Mouse (Mus musculus): Measurements from ENCODE around the gene Opa3. TPM values are rescaled to one million over a fixed set of nuclear protein-coding genes. Genes with fewer than 3 reads are reported as not detected.

Gene Opa3
- polyA plus RNA-seq, 1 experiment from 2014 or later, result 29.7 TPM

DNA sequence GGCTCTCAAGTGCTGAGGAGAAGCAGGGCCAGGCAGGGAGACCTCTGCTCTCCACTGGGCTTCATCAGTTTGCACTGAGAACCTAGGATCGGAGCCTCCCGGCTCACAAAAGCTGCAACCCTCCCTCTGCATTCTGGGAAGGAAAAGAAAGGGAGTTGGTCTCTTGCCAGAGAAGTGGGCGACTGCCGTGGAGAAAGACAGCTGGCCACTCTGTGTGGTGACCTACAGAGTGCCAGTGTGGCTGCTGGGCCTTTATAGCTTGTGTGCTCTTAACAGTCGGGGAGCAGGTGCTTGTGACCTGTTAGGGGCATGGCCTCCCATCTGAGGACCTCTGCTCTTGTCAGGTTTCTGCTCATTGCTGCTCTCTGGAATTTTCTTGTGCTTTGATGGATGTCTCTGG lies 15.7 kb downstream of the Opa3 start:
- 81% methylated on average over 5 of the region's 5 CpGs for WGBS
- H3K27ac ChIP-seq (replicated peaks; ENCODE audit: low read depth, low read length), result no peak overlapping the region

DNA sequence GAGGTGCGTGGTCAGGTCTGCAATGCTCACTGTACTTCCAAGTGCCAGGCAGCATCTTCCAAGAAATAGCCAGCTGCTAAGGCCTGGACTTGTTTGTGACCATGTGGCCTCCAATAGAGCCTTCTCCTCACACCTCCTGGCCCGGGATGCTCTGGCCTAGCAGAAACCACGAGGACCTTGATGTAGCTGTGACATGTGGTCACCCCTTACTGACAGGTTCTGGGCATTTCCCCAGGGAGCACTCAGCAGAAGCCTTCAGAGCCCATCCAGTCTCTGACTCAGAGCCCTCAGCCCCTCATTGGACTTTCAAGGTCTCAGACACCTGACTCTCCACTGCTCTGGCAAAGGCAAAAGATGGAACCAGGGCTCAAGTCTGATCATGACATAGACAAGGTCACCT lies 16.9 kb downstream of the Opa3 start:
- no peaks in the 10 kb centered on the region for H3K4me1 ChIP-seq (ENCODE audit: control insufficient read depth, insufficient read depth, low read length)
- WGBS, result 83% methylated on average over 3 of the region's 3 CpGs
- no peak overlapping the region for H3K9ac ChIP-seq (ENCODE audit: low read depth, low read length)
- no peak overlapping the region for H3K27ac ChIP-seq (replicated peaks; ENCODE audit: low read depth, low read length)
- no peaks in the 10 kb centered on the region for H3K9me3 ChIP-seq (ENCODE audit: control insufficient read depth, low read length)
- no peak for ATAC-seq (ENCODE audit: low read depth)
- peaks cover 17% of the 10 kb centered on the region; the same call in 1 of the 2 replicates for H3K36me3 ChIP-seq (ENCODE audit: control insufficient read depth, insufficient read depth, low read length)
- H3K27me3 ChIP-seq (replicated peaks; ENCODE audit: control insufficient read depth, insufficient read depth, low read length), result no peaks in the 10 kb centered on the region
- H3K4me2 ChIP-seq (ENCODE audit: low read depth, low read length), result no peak overlapping the region
- H3K4me3 ChIP-seq (ENCODE audit: low read depth, low read length), result no peak overlapping the region
- DNase-seq (ENCODE audit: low spot score), result no peak

More for the DNA sequence above, 15.7 kb downstream of the Opa3 start:
- H3K4me1 ChIP-seq (ENCODE audit: control insufficient read depth, insufficient read depth, low read length), result no peaks in the 10 kb centered on the region
- H3K4me3 ChIP-seq (ENCODE audit: low read depth, low read length), result no peak overlapping the region
- H3K4me2 ChIP-seq (ENCODE audit: low read depth, low read length), result no peak overlapping the region
- DNase-seq (ENCODE audit: low spot score) (no peak), ATAC-seq (ENCODE audit: low read depth) (no peak)
- H3K9ac ChIP-seq (ENCODE audit: low read depth, low read length), result no peak overlapping the region
- H3K27me3 ChIP-seq (replicated peaks; ENCODE audit: control insufficient read depth, insufficient read depth, low read length), result no peaks in the 10 kb centered on the region
- peaks cover 17% of the 10 kb centered on the region; the same call in 1 of the 2 replicates for H3K36me3 ChIP-seq (ENCODE audit: control insufficient read depth, insufficient read depth, low read length)
- no peaks in the 10 kb centered on the region for H3K9me3 ChIP-seq (ENCODE audit: control insufficient read depth, low read length)

- H3K27me3 ChIP-seq (replicated peaks; ENCODE audit: control insufficient read depth, insufficient read depth, low read length), result no peaks in the 10 kb centered on the region
- DNase-seq (ENCODE audit: low spot score), result no peak
- no peak overlapping the region for H3K9ac ChIP-seq (ENCODE audit: low read depth, low read length)
- H3K4me3 ChIP-seq (ENCODE audit: low read depth, low read length), result no peak overlapping the region
- no peaks in the 10 kb centered on the region for H3K4me1 ChIP-seq (ENCODE audit: control insufficient read depth, insufficient read depth, low read length)
- H3K36me3 ChIP-seq (ENCODE audit: control insufficient read depth, insufficient read depth, low read length), result peaks cover 17% of the 10 kb centered on the region; the same call in 1 of the 2 replicates
- no peak overlapping the region for H3K27ac ChIP-seq (replicated peaks; ENCODE audit: low read depth, low read length)
- WGBS, result 100% methylated on average over 1 of the region's 1 CpGs
- H3K9me3 ChIP-seq (ENCODE audit: control insufficient read depth, low read length), result no peaks in the 10 kb centered on the region
- no peak overlapping the region for H3K4me2 ChIP-seq (ENCODE audit: low read depth, low read length)
- no peak for ATAC-seq (ENCODE audit: low read depth)
These were observed 18.7 kb downstream of the Opa3 start for GRCm38 (mm10) chr7:19246855-19247254.

- Histone ChIP-seq H3K9ac (ENCODE audit: low read depth, low read length) (no peak overlapping the region), H3K4me2 (ENCODE audit: low read depth, low read length) (no peak overlapping the region), H3K27me3 (replicated peaks; ENCODE audit: control insufficient read depth, insufficient read depth, low read length) (no peaks in the 10 kb centered on the region), H3K4me1 (ENCODE audit: control insufficient read depth, insufficient read depth, low read length) (no peaks in the 10 kb centered on the region), H3K27ac (replicated peaks; ENCODE audit: low read depth, low read length) (no peak overlapping the region), H3K4me3 (ENCODE audit: low read depth, low read length) (no peak overlapping the region), H3K9me3 (ENCODE audit: control insufficient read depth, low read length) (no peaks in the 10 kb centered on the region), H3K36me3 (ENCODE audit: control insufficient read depth, insufficient read depth, low read length) (peaks cover 17% of the 10 kb centered on the region; the same call in 1 of the 2 replicates)
- 98% methylated on average over 2 of the region's 2 CpGs for WGBS
- ATAC-seq (ENCODE audit: low read depth) (no peak), DNase-seq (ENCODE audit: low spot score) (no peak)
These were observed 19.4 kb downstream of the Opa3 start for GRCm38 (mm10) chr7:19247511-19247910.

DNA sequence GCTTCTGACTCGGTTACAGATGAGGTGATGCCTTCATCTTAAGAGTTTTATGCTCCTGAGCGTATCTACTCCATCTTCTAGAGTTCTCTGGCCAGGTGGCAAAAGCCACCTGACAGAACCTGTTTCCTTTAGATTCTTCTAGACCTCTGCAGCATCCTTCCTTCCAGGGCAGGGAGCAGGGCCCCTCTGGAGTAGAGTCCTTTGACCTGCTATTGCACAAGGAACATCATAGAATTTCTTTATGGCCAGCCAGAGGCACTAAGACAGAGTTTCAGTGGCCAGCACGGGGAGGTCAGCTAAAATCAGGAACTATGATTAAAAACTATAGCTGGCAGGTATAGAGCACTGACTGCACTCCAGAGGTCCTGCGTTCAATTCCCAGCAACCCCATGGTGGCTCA lies 23.9 kb downstream of the Opa3 start:
- H3K4me3 ChIP-seq (ENCODE audit: low read depth, low read length), result no peak overlapping the region
- peaks cover 16% of the 10 kb centered on the region for H3K36me3 ChIP-seq (ENCODE audit: control insufficient read depth, insufficient read depth, low read length)
- no peak overlapping the region for H3K27ac ChIP-seq (replicated peaks; ENCODE audit: low read depth, low read length)
- no peaks in the 10 kb centered on the region for H3K27me3 ChIP-seq (replicated peaks; ENCODE audit: control insufficient read depth, insufficient read depth, low read length)
- ATAC-seq (ENCODE audit: low read depth), result no peak
- H3K9ac ChIP-seq (ENCODE audit: low read depth, low read length), result no peak overlapping the region
- H3K4me2 ChIP-seq (ENCODE audit: low read depth, low read length), result no peak overlapping the region
- WGBS, result 83% methylated on average over 4 of the region's 4 CpGs
- H3K4me1 ChIP-seq (ENCODE audit: control insufficient read depth, insufficient read depth, low read length), result no peaks in the 10 kb centered on the region
- no peak for DNase-seq (ENCODE audit: low spot score)
- H3K9me3 ChIP-seq (ENCODE audit: control insufficient read depth, low read length), result no peaks in the 10 kb centered on the region

GRCm38 (mm10) chr7:19253437-19253836 lies 25.3 kb downstream of the Opa3 start:
- DNase-seq (ENCODE audit: low spot score), result no peak
- H3K4me3 ChIP-seq (ENCODE audit: low read depth, low read length), result no peak overlapping the region
- H3K9ac ChIP-seq (ENCODE audit: low read depth, low read length), result no peak overlapping the region
- WGBS, result 55% methylated on average over 5 of the region's 5 CpGs
- no peaks in the 10 kb centered on the region for H3K4me1 ChIP-seq (ENCODE audit: control insufficient read depth, insufficient read depth, low read length)
- H3K36me3 ChIP-seq (ENCODE audit: control insufficient read depth, insufficient read depth, low read length), result peaks cover 30% of the 10 kb centered on the region
- no peaks in the 10 kb centered on the region for H3K9me3 ChIP-seq (ENCODE audit: control insufficient read depth, low read length)
- no peak overlapping the region for H3K27ac ChIP-seq (replicated peaks; ENCODE audit: low read depth, low read length)
- H3K27me3 ChIP-seq (replicated peaks; ENCODE audit: control insufficient read depth, insufficient read depth, low read length), result no peaks in the 10 kb centered on the region
- no peak overlapping the region for H3K4me2 ChIP-seq (ENCODE audit: low read depth, low read length)
- no peak for ATAC-seq (ENCODE audit: low read depth)

GRCm38 (mm10) chr7:19255395-19255794 lies 27.3 kb downstream of the Opa3 start:
- H3K4me2 ChIP-seq (ENCODE audit: low read depth, low read length), result no peak overlapping the region

GRCm38 (mm10) chr7:19256567-19256966 lies 28.4 kb downstream of the Opa3 start:
- Histone ChIP-seq H3K4me3 (ENCODE audit: low read depth, low read length) (no peak overlapping the region), H3K27ac (replicated peaks; ENCODE audit: low read depth, low read length) (no peak overlapping the region), H3K9ac (ENCODE audit: low read depth, low read length) (no peak overlapping the region), H3K27me3 (replicated peaks; ENCODE audit: control insufficient read depth, insufficient read depth, low read length) (no peaks in the 10 kb centered on the region), H3K9me3 (ENCODE audit: control insufficient read depth, low read length) (no peaks in the 10 kb centered on the region), H3K36me3 (ENCODE audit: control insufficient read depth, insufficient read depth, low read length) (peaks cover 61% of the 10 kb centered on the region), H3K4me2 (ENCODE audit: low read depth, low read length) (no peak overlapping the region), H3K4me1 (ENCODE audit: control insufficient read depth, insufficient read depth, low read length) (no peaks in the 10 kb centered on the region)
- 74% methylated on average over 7 of the region's 7 CpGs for WGBS
- ATAC-seq (ENCODE audit: low read depth) (no peak), DNase-seq (ENCODE audit: low spot score) (peak; percentile 35)

More at GRCm38 (mm10) chr7:19255395-19255794, 27.3 kb downstream of the Opa3 start:
- Histone ChIP-seq H3K27me3 (replicated peaks; ENCODE audit: control insufficient read depth, insufficient read depth, low read length) (no peaks in the 10 kb centered on the region), H3K9ac (ENCODE audit: low read depth, low read length) (no peak overlapping the region), H3K4me1 (ENCODE audit: control insufficient read depth, insufficient read depth, low read length) (no peaks in the 10 kb centered on the region), H3K36me3 (ENCODE audit: control insufficient read depth, insufficient read depth, low read length) (peaks cover 49% of the 10 kb centered on the region), H3K4me3 (ENCODE audit: low read depth, low read length) (no peak overlapping the region), H3K27ac (replicated peaks; ENCODE audit: low read depth, low read length) (no peak overlapping the region), H3K9me3 (ENCODE audit: control insufficient read depth, low read length) (no peaks in the 10 kb centered on the region)
- no peak for ATAC-seq (ENCODE audit: low read depth)
- no peak for DNase-seq (ENCODE audit: low spot score)
- 88% methylated on average over 15 of the region's 17 CpGs for WGBS

DNA sequence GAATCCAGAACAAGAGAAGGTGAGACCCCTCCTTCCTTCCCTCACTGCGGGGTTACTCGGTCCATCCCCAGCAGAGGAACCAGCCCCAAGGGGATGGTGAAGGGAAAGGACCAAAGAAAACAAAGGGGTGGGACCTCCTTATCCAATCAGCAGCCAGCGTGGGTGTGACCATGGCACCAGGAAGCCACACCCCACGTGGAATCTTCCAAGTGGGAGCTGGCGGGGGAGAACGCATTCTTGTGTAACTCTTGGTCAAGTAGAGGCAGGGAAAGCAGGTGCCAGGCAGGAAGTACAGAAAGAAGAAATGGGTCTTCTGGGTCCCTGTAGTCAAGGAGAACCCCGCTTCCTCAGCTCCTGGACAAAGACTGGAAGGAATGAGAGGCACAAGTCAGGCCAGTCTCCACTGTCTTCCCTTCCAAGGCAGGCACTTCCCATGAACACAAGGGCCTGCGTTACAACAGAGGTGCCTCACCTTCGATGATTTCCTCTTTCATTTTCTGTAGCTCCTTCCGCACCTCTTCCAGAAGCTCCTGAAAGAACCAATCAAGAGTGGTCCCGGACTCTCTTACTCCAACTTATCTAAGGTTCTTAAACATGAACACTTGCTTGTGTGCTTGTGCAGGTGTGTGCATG lies 29.4 kb downstream of the Opa3 start:
- no peaks in the 10 kb centered on the region for H3K4me1 ChIP-seq (ENCODE audit: control insufficient read depth, insufficient read depth, low read length)
- H3K27ac ChIP-seq (replicated peaks; ENCODE audit: low read depth, low read length), result no peak overlapping the region
- peak; percentile 91 for DNase-seq (ENCODE audit: low spot score)
- H3K9me3 ChIP-seq (ENCODE audit: control insufficient read depth, low read length), result no peaks in the 10 kb centered on the region
- WGBS, result 35% methylated on average over 11 of the region's 11 CpGs
- no peak overlapping the region for H3K4me2 ChIP-seq (ENCODE audit: low read depth, low read length)
- H3K36me3 ChIP-seq (ENCODE audit: control insufficient read depth, insufficient read depth, low read length), result peaks cover 70% of the 10 kb centered on the region
- H3K4me3 ChIP-seq (ENCODE audit: low read depth, low read length), result no peak overlapping the region
- H3K9ac ChIP-seq (ENCODE audit: low read depth, low read length), result no peak overlapping the region
- H3K27me3 ChIP-seq (replicated peaks; ENCODE audit: control insufficient read depth, insufficient read depth, low read length), result no peaks in the 10 kb centered on the region
- peak; percentile 78 for ATAC-seq (ENCODE audit: low read depth)

Data from embryonic facial prominence, embryonic 14.5 days (tissue).